Mouse (Mus musculus): ENCODE results near the gene Ccdc148. TPM values are rescaled to one million over a fixed set of nuclear protein-coding genes. Genes with fewer than 3 reads are reported as not detected.

Gene Ccdc148
- polyA plus RNA-seq, 1 experiment from 2014 or later = 4.8 TPM

DNA sequence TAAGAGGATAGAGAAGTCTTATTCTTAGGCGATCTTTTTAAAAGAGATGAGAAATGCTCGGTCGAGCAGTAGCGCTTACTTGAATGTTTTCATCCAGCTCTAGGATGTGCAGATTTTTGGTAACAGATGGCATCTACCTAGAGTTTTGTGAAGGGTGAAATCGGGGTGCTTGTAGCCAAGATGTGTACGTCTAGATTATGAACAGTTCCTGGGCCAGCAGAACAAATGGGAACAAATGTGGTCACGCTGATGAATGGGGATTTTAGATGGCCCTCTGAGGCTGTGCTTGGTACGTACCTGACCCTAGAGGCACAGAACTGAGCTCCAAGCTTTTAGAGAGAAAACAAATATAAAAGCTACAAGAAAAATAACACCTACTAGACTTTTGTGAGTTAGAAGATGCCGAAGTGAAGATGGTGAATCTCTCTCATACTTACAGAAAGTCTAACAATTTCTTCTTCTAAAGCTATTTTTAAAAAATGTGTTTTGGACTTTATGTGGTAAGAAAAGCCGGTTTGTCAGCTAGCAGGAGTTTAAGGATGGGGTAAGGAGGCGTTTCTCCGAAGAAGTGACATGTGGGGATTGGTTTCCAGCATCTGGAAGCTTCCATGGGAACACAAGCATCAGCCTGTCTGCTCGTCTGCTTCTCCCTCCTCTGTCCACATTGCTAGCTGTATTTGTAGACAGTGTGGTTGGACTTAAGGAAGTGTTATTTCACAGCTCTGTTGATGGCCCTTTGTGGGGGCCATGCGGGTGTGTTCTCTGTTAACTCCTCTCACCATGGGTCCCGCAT lies 21.0 kb upstream of the Ccdc148 start:
- no peak for TF ChIP-seq CTCF (IDR thresholded peaks at IDR 0.05)
- H3K27me3 ChIP-seq = no peaks in the 10 kb centered on the region
- DNase-seq (ENCODE audit: low read depth, low spot score) (no peak), ATAC-seq (no peak)
- in situ Hi-C loops (cut with MboI; ENCODE audit: low pct_unique_long_range_greater_than_20kb) = no loop called here
- CTCF ChIA-PET = interaction anchor here (1.6 kb wide), 1 partner anchor 17 kb away, joined by 3 read pairs; no protein-coding TSS in a partner anchor
- POLR2A ChIA-PET = no interaction called here

DNA sequence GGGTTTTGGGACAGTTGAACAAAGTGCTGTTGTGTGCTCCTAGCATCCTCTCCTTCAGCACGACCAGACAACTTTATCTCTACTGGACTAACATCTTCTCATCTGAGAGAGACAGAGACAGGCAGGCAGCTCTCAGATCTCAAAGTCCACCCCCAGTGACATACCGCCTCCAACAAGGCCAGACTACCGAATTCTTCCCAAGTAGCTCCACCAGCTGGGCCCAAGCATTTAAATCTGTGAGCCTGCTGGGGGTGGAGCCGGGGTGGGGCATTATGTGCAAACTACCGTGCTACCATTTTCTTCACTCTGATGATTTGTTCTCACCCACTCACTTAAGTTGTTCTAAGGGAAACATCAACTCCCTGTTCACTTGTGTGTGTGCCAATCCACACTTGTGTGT lies 19.0 kb upstream of the Ccdc148 start:
- ChIA-PET POLR2A (interaction anchor here (1.1 kb wide), 1 partner anchor 22 kb away, joined by 3 read pairs; no protein-coding TSS in a partner anchor), CTCF (no interaction called here)
- no peak for ATAC-seq
- no peak for TF ChIP-seq CTCF (IDR thresholded peaks at IDR 0.05)
- DNase-seq (ENCODE audit: low read depth, low spot score) = no peak
- in situ Hi-C loops (cut with MboI; ENCODE audit: low pct_unique_long_range_greater_than_20kb) = no loop called here
- H3K27me3 ChIP-seq = no peaks in the 10 kb centered on the region

DNA sequence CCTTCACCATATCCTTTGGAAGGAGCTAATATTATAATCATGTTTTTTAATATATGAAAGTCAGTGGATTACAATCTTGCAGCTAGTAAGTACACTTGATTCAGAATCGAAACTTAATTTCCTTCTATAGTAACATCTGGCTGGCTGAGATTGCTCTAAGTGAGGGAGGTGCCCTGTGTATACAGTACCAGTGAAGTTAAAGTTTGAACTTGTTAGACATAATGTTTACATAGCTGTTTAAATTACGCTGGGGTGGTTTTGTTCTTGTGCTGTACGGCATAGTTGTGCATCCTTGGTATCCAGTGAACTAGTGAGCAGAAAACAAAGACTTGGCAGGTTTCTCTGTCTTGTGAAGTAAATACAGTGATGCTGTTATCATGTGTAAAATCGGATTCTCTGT lies 18.5 kb upstream of the Ccdc148 start:
- TF ChIP-seq CTCF (IDR thresholded peaks at IDR 0.05) = no peak
- no peaks in the 10 kb centered on the region for H3K27me3 ChIP-seq
- ChIA-PET CTCF (interaction anchor here (0.9 kb wide), 1 partner anchor 9 kb away, joined by 3 read pairs; no protein-coding TSS in a partner anchor), POLR2A (interaction anchor here (0.6 kb wide), 1 partner anchor 25 kb away, joined by 3 read pairs; no protein-coding TSS in a partner anchor)
- DNase-seq (ENCODE audit: low read depth, low spot score) (no peak), ATAC-seq (no peak)
- in situ Hi-C loops (cut with MboI; ENCODE audit: low pct_unique_long_range_greater_than_20kb) = no loop called here

DNA sequence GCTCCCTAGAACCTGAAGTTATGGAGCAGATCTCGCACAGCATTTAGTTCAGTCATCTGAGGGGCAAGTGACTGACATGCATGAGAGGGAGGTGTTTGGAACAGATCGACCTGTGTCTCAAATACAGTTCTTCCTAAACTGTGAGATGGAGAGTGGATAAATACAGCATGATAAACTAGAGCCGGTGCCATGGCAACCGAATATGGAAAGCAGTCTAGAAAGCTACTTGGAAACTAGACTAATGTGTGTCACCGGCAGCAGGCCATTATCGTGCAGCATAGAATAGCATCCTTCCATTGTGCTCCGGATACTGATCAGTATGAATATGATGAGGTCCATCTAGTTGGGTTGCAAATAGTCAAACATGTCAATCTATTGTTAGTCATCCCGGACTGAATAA lies 17.7 kb upstream of the Ccdc148 start:
- ChIA-PET CTCF (interaction anchor here (0.9 kb wide), 1 partner anchor 10 kb away, joined by 3 read pairs; no protein-coding TSS in a partner anchor), POLR2A (interaction anchor here (0.6 kb wide), 1 partner anchor 26 kb away, joined by 3 read pairs; no protein-coding TSS in a partner anchor)
- no peaks in the 10 kb centered on the region for H3K27me3 ChIP-seq
- TF ChIP-seq CTCF (IDR thresholded peaks at IDR 0.05) = no peak
- no peak for DNase-seq (ENCODE audit: low read depth, low spot score)
- no peak for ATAC-seq
- in situ Hi-C loops (cut with MboI; ENCODE audit: low pct_unique_long_range_greater_than_20kb) = no loop called here

DNA sequence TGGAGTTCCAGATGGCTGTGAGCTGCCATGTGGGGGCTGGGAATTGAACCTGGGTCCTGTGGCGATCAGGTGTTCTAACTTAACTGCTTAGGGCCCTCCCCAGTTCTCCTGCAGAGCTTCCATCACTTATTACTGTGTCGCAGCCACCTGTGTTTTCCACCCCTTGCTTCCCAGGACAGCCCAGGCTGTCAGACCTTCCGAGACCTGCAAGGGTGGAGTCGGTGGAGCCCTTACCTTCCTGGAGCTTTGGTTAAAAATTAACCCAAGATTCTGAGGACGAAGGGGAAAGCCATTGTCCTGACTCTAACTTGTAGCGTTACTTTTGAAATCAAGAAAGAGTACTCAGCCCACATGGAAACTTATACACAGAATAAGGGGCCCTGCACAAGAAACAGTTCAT lies 15.4 kb upstream of the Ccdc148 start:
- DNase-seq (ENCODE audit: low read depth, low spot score) (no peak), ATAC-seq (no peak)
- ChIA-PET CTCF (no interaction called here), POLR2A (interaction anchor here (0.6 kb wide), 1 partner anchor 1165 kb away, joined by 3 read pairs; no protein-coding TSS in a partner anchor)
- H3K27me3 ChIP-seq = no peaks in the 10 kb centered on the region
- no peak for TF ChIP-seq CTCF (IDR thresholded peaks at IDR 0.05)
- in situ Hi-C loops (cut with MboI; ENCODE audit: low pct_unique_long_range_greater_than_20kb) = no loop called here

DNA sequence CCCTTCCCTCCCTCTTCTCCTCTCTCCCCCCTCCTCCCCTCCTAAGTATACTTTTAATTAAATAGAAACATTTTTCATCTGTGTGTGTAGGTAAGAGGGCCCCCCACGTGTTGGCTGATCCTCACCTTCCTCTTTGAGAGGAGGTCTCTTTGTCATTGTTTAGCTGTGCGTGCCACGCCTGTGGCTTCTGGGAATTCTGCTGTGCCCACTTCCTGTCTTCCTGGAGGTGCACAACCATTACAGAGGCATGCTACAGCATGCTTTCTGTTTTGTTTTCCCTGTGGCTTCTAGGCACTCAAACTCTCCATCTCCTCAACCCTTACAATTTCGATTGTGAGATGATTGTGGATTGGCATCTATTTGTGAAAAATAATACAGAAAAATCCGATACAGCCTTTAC lies 11.1 kb upstream of the Ccdc148 start:
- H3K27me3 ChIP-seq = no peaks in the 10 kb centered on the region
- TF ChIP-seq CTCF (IDR thresholded peaks at IDR 0.05) = no peak
- CTCF ChIA-PET = interaction anchor here (1.0 kb wide), 1 partner anchor 10 kb away, joined by 3 read pairs; no protein-coding TSS in a partner anchor
- in situ Hi-C loops (cut with MboI; ENCODE audit: low pct_unique_long_range_greater_than_20kb) = no loop called here
- no peak for DNase-seq (ENCODE audit: low read depth, low spot score)
- no peak for ATAC-seq
- POLR2A ChIA-PET = interaction anchor here (0.6 kb wide), 2 partner anchors 357 to 610 kb away, joined by 3 to 4 read pairs; no protein-coding TSS in a partner anchor

DNA sequence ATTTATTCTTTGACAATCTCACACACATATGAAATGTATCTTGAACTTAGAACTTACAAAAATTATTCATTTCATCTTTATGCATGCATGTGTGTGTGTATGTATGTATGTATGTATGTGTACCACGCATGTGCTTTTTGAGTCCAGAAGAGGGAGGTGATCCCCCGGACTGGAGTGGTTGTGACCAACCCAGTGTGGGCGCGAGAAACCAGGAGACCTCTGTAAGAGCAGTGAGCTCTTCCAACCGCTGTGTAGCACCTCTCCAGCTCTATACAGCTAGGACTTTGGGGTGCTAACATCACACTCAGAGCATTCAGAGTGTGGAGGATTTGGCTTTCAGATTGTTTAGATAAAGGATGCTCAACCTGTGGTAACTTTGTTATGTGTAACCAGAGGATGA lies 10.1 kb upstream of the Ccdc148 start:
- TF ChIP-seq CTCF (IDR thresholded peaks at IDR 0.05) = no peak
- ChIA-PET CTCF (interaction anchor here (0.9 kb wide), 1 partner anchor 10 kb away, joined by 3 read pairs; the partner anchor contains the start of gene Pkp4), POLR2A (no interaction called here)
- DNase-seq (ENCODE audit: low read depth, low spot score) (no peak), ATAC-seq (no peak)
- no peaks in the 10 kb centered on the region for H3K27me3 ChIP-seq
- in situ Hi-C loops (cut with MboI; ENCODE audit: low pct_unique_long_range_greater_than_20kb) = no loop called here

DNA sequence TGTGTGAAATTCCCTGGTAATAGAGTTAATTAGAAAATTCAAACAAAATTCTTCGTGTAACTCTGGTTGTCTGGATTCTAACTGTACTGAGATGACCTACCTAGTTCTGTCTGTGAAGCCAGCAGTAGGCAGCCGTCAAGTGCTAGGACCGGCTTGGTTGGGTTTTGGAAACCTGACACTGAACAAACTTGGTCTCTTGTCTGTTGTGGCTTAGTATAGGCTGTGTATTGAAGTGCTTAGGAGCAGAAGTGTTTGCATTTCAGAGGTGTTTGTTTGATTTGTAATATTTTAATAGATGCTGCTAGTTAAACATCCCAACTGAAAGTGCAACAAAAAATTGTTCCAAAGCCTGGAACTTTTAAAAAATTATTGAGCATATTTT lies 9.7 kb upstream of the Ccdc148 start:
- ChIA-PET CTCF (interaction anchor here (0.9 kb wide), 1 partner anchor 9 kb away, joined by 3 read pairs; the partner anchor contains the start of gene Pkp4), POLR2A (no interaction called here)
- DNase-seq (ENCODE audit: low read depth, low spot score) (no peak), ATAC-seq (no peak)
- in situ Hi-C loops (cut with MboI; ENCODE audit: low pct_unique_long_range_greater_than_20kb) = no loop called here
- TF ChIP-seq CTCF (IDR thresholded peaks at IDR 0.05) = no peak
- no peaks in the 10 kb centered on the region for H3K27me3 ChIP-seq

DNA sequence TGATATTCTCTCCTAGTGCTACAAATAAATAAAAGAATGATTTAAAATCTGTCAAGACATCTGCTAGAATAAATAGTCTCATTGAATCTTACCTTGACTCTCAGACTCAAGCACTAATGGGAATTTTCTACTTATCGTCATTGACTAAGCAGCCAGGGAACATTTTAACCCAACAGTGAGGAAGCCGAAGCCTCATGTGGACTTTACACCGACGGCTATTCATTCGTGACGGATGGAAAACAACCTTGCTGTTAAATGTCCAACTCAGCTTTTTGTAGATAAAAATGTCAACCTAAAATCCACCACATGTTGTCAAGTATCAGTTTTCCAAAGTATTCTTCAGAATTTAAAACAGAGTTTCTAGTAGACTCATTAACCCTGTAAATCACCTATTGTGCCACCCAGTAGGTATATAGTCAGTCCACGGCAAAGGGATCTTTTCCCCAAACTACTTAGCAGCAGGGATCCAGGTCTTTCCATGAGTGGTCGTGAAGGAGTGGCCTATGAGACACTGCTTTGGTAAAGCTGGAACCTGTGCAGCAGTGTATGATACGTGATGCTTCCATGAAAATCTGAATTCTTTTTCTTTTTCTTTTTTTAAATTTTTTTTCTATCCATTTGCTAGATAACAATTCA lies 9.2 kb upstream of the Ccdc148 start:
- ChIA-PET POLR2A (no interaction called here), CTCF (interaction anchor here (0.9 kb wide), 1 partner anchor 9 kb away, joined by 3 read pairs; the partner anchor contains the start of gene Pkp4)
- no peak for TF ChIP-seq CTCF (IDR thresholded peaks at IDR 0.05)
- ATAC-seq = no peak
- in situ Hi-C loops (cut with MboI; ENCODE audit: low pct_unique_long_range_greater_than_20kb) = no loop called here
- no peaks in the 10 kb centered on the region for H3K27me3 ChIP-seq
- DNase-seq (ENCODE audit: low read depth, low spot score) = no peak

DNA sequence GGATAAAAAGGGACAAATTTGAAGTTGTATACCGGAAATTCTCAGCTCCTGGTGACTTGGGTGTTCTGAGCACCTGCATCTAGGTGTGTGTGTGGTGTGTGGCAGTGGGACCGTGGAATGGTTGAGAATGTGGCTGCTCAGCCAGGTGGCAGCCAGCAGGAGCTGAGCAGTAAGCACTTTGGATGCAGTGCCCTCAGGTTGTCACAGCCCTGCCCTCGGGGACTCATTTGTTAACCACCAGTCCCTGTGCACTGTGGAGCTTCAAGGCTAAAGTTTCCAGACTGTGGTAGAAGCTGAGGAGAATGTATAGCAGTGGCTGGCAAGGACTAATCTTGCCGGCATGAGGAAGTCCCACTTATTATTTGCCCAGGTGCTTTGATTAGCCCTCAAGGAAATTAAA lies 7.3 kb upstream of the Ccdc148 start:
- ATAC-seq (no peak), DNase-seq (ENCODE audit: low read depth, low spot score) (no peak)
- CTCF ChIA-PET = no interaction called here
- H3K27me3 ChIP-seq = no peaks in the 10 kb centered on the region
- in situ Hi-C loops (cut with MboI; ENCODE audit: low pct_unique_long_range_greater_than_20kb) = no loop called here
- TF ChIP-seq CTCF (IDR thresholded peaks at IDR 0.05) = no peak
- POLR2A ChIA-PET = interaction anchor here (0.6 kb wide), 1 partner anchor 85 kb away, joined by 3 read pairs; no protein-coding TSS in a partner anchor

DNA sequence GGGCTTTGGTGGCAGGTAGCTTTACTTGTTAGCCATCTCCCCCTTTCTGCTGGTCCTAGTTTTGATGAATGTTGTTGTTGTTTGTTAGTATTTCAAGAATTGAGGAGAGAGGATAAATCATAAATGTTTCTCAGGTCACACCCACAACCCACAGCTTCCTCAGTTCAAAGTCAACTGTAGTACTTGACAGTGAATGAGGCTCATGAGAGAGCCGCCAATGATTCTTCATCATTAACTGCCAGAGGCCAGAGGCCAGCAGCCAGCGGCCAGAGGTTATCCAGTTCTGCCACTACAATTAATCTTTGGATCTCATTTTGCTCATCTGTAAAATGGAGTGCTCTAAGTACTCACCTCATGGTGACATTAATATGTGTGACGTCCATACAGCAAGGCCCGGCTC lies 6.5 kb upstream of the Ccdc148 start:
- no peaks in the 10 kb centered on the region for H3K27me3 ChIP-seq
- no peak for TF ChIP-seq CTCF (IDR thresholded peaks at IDR 0.05)
- ChIA-PET CTCF (no interaction called here), POLR2A (no interaction called here)
- DNase-seq (ENCODE audit: low read depth, low spot score) = no peak
- in situ Hi-C loops (cut with MboI; ENCODE audit: low pct_unique_long_range_greater_than_20kb) = no loop called here
- ATAC-seq = no peak

Measured in Patski (cell line).